Mouse (Mus musculus) heart, embryonic 11.5 days (tissue): ENCODE measurements around the gene Pgls. TPM values are rescaled to one million over a fixed set of nuclear protein-coding genes. Genes with fewer than 3 reads are reported as not detected.

Source experiments
- ATAC-seq: fragments of 200-750 bp; cut with Nextera tagmentation; replicated peaks from 2 replicates; pipeline ENCODE4 v1.8.0; 2017; ENCODE audit warnings: moderate library complexity; ENCODE audit not compliant: insufficient number of reproducible peaks, low FRiP score, low TSS enrichment
- H3K27ac ChIP-seq: fragments of 300-500 bp; sonication (generic); 2 replicates; pipeline ENCODE4 v1.5.1; 2014; ENCODE audit warnings: mild to moderate bottlenecking, low read depth, low read length
- H3K27me3 ChIP-seq: fragments of 300-500 bp; sonication (generic); 2 replicates; pipeline ENCODE4 v1.6.1; 2014; ENCODE audit warnings: mild to moderate bottlenecking, low read length, mixed read lengths; ENCODE audit not compliant: control insufficient read depth, insufficient read depth
- H3K36me3 ChIP-seq: fragments of 300-500 bp; sonication (generic); 2 replicates; pipeline ENCODE4 v1.6.1; 2014; ENCODE audit warnings: mild to moderate bottlenecking, low read length, moderate library complexity, mixed read lengths; ENCODE audit not compliant: control insufficient read depth, insufficient read depth
- H3K4me1 ChIP-seq: fragments of 300-500 bp; sonication (generic); 2 replicates; pipeline ENCODE4 v1.6.1; 2014; ENCODE audit warnings: low read length; ENCODE audit not compliant: control insufficient read depth, insufficient read depth
- H3K4me2 ChIP-seq: fragments of 300-500 bp; sonication (generic); 2 replicates; pipeline ENCODE4 v1.6.1; 2014; ENCODE audit warnings: mild to moderate bottlenecking, moderate library complexity
- H3K4me3 ChIP-seq: fragments of 300-500 bp; sonication (generic); 2 replicates; pipeline ENCODE4 v1.5.1; 2014; ENCODE audit warnings: low read depth, low read length
- H3K9ac ChIP-seq: fragments of 300-500 bp; sonication (generic); 2 replicates; pipeline ENCODE4 v1.6.1; 2014; ENCODE audit warnings: mild to moderate bottlenecking, low read depth, low read length, moderate library complexity
- H3K9me3 ChIP-seq: fragments of 300-500 bp; sonication (generic); replicated peaks from 2 replicates; pipeline ENCODE4 v1.6.1; 2016; ENCODE audit warnings: low read length; ENCODE audit not compliant: control insufficient read depth
- WGBS: fragments of 180-500 bp; shearing (Covaris S2); extraction: QIAGEN DNeasy Blood & Tissue Kit; methylation state at CpG from one replicate; pipeline ENCODE4 v1.1.7; 2014; ENCODE audit not compliant: insufficient replicate concordance; 5-methylcytosine and 5-hydroxymethylcytosine counted together
- polyA plus RNA-seq: library from polyadenylated mRNA; unstranded; fragments of >200 nt; fragmentation: Nextera tagmentation; extraction: Ambion mirVana; gene quantifications from 2 replicates; pipeline ENCODE4 v1.2.1, GENCODE M21; 2014

The Pgls gene
- 184 and 194 TPM in 2 replicates for polyA plus RNA-seq

DNA sequence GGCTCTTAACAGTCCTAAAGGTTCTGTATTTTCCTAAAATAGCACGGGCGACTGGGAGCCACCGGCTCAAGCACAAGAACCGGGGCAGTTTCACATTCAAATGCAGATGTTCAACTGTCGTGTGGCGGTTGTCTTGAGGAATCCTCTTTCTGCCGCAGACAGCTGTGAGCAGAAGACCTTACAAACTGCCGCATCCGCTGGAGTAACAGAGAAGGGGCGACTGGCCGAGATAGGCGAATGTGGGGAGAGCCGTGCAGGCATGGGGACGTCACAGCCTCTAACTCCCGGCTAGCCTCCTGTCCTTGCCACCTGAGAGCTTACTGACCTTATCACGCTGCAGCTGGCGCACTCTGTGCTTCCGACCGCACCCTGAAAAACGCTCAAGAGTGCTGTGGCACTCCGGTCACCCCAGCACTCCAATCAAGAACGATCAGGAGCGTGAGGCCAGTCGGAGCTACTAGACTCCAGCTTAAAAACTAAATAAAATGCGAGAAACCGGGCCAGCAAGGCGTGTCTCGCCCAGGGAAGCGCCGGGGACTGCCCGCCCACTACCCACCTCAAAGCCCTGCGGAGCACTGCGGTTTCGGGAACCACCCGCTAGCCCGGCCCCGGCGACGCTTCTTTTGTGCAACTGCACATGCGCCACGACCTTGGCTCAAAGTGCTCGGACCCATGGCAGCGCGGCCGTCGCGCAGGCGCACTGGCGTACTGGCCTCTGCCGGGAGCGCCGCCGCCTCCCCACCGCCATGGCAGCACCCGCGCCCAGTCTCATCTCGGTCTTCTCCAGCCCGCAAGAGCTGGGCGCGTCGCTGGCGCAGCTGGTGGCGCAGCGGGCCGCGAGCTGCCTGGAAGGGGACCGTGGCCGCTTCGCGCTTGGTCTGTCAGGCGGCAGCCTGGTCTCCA lies at the start of gene Pgls:
TSS of gene Pgls (plus strand) at position 706 of the 903 bp plus-strand sequence.
- no peaks in the 10 kb centered on the region for H3K36me3 ChIP-seq
- no peaks in the 10 kb centered on the region for H3K9me3 ChIP-seq
- H3K4me1 ChIP-seq = peaks cover 14% of the 10 kb centered on the region
- peak within 1 kb of the TSS; percentile 98 for H3K27ac ChIP-seq
- peak within 1 kb of the TSS; percentile 91 for H3K9ac ChIP-seq
- peak within 1 kb of the TSS; percentile 85 for H3K4me3 ChIP-seq
- H3K4me2 ChIP-seq = peak within 1 kb of the TSS; percentile 90
- H3K27me3 ChIP-seq = no peaks in the 10 kb centered on the region
- ATAC-seq = peak; percentile 84
- under 1% methylated on average over 71 of the region's 71 CpGs for WGBS

GRCm38 (mm10) chr8:71542632-71543343 lies 49.2 kb upstream of the Pgls start, which contains the start of gene Mvb12a:
TSS of gene Mvb12a (plus strand) at chr8:71542922.
- Histone ChIP-seq H3K4me1 (0 out of 2 replicates have a peak, but pooled peaks cover 6% of the 10 kb centered on the region), H3K36me3 (peaks cover 8% of the 10 kb centered on the region), H3K9ac (peak within 1 kb of the TSS; percentile 72), H3K9me3 (no peaks in the 10 kb centered on the region), H3K4me3 (peak within 1 kb of the TSS; percentile 80), H3K27me3 (no peaks in the 10 kb centered on the region), H3K4me2 (peak within 1 kb of the TSS; percentile 85), H3K27ac (no peak within 1 kb of the TSS)
- peak; percentile 93 for ATAC-seq
- under 1% methylated on average over 55 of the region's 55 CpGs for WGBS

DNA sequence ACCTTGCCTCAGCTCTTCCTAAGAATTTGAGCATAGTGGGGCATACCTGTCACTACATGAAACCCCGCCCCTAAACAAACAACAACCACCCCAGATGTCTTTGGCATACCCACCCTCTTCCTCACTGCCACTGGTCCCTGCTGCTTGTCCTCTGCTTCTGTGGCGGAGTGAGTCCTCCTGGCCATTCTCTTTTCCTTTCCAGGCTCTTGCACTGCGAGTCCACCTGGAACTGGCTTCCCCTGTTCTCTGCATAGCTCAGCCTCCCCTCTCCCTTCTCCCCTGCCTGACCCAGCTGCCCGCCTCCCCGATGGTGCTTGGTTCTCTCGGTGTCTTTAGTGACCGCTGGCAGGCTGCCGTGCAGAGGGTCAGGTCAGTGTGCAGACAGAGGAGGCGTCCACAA lies 48.2 kb upstream of the Pgls start:
- ATAC-seq = no peak
- WGBS = 86% methylated on average over 9 of the region's 9 CpGs

DNA sequence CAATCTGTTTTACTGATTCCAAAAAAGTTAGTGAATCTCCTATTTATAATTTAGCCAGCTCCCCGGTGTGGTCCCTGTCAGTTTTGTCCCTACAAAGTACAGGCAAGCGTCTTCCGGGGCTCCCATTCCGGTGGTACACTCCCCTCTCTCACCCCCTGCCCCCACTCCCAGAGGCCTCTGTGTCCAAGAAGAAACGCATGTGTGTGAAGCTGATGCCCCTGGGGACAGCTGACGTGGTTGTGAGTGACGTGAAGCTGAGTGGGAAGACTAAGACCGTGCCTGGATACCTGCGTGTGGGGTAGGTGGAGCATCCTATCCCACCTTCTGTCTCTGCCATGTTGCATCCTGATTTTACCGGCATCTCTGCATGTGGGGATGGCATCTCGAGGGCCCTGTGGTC lies 46.9 kb upstream of the Pgls start:
- ATAC-seq = no peak
- WGBS = 94% methylated on average over 11 of the region's 11 CpGs
- H3K27ac ChIP-seq = no peak overlapping the region
- no peak overlapping the region for H3K4me2 ChIP-seq
- H3K9me3 ChIP-seq = no peaks in the 10 kb centered on the region
- H3K27me3 ChIP-seq = no peaks in the 10 kb centered on the region
- H3K36me3 ChIP-seq = peaks cover 11% of the 10 kb centered on the region
- no peak overlapping the region for H3K4me3 ChIP-seq
- no peak overlapping the region for H3K9ac ChIP-seq
- 0 out of 2 replicates have a peak, but pooled peaks cover 6% of the 10 kb centered on the region for H3K4me1 ChIP-seq

More for the DNA sequence above, 48.2 kb upstream of the Pgls start:
- H3K36me3 ChIP-seq = peaks cover 11% of the 10 kb centered on the region
- H3K9ac ChIP-seq = peak overlapping the region; percentile 72; the same call in 1 of the 2 replicates
- peak overlapping the region; percentile 80 for H3K4me3 ChIP-seq
- no peaks in the 10 kb centered on the region for H3K27me3 ChIP-seq
- no peaks in the 10 kb centered on the region for H3K9me3 ChIP-seq
- H3K4me1 ChIP-seq = 0 out of 2 replicates have a peak, but pooled peaks cover 6% of the 10 kb centered on the region
- H3K4me2 ChIP-seq = peak overlapping the region; percentile 85
- no peak overlapping the region for H3K27ac ChIP-seq

- ATAC-seq = no peak
- H3K4me2 ChIP-seq = no peak overlapping the region
- H3K9ac ChIP-seq = no peak overlapping the region
- no peak overlapping the region for H3K27ac ChIP-seq
- no peaks in the 10 kb centered on the region for H3K9me3 ChIP-seq
- no peak overlapping the region for H3K4me3 ChIP-seq
- no peaks in the 10 kb centered on the region for H3K27me3 ChIP-seq
- 0 out of 2 replicates have a peak, but pooled peaks cover 10% of the 10 kb centered on the region for H3K4me1 ChIP-seq
- WGBS = 84% methylated on average over 7 of the region's 7 CpGs
- peaks cover 11% of the 10 kb centered on the region for H3K36me3 ChIP-seq
These were observed 44.4 kb upstream of the Pgls start for GRCm38 (mm10) chr8:71547590-71547989.

DNA sequence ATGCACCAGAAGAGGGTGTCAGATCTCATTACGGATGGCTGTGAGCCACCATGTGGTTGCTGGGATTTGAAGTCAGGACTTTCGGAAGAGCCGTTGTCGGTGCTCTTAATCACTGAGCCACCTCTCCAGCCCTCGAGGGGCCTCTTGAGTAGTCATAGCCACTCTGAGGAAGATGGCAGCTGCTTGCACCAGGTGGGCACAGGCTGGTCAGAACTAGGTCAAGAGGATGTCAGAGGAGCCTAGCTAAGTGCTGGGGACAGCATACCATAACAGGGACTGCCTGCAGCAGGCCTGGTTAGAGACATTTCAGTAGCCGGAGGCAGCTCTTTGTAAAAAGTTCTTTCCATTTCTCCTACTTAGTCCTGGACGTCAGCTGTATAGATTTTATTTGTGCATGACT lies 41.2 kb upstream of the Pgls start:
- H3K27ac ChIP-seq = no peak overlapping the region
- no peak overlapping the region for H3K4me2 ChIP-seq
- peaks cover 4% of the 10 kb centered on the region; the same call in 1 of the 2 replicates for H3K27me3 ChIP-seq
- H3K4me1 ChIP-seq = 0 out of 2 replicates have a peak, but pooled peaks cover 5% of the 10 kb centered on the region
- no peaks in the 10 kb centered on the region for H3K9me3 ChIP-seq
- no peak overlapping the region for H3K4me3 ChIP-seq
- no peak overlapping the region for H3K9ac ChIP-seq
- WGBS = 72% methylated on average over 7 of the region's 7 CpGs
- ATAC-seq = no peak
- H3K36me3 ChIP-seq = peaks cover 8% of the 10 kb centered on the region

- 0 out of 2 replicates have a peak, but pooled peaks cover 5% of the 10 kb centered on the region for H3K4me1 ChIP-seq
- ATAC-seq = no peak
- H3K27me3 ChIP-seq = peaks cover 18% of the 10 kb centered on the region
- peaks cover 3% of the 10 kb centered on the region for H3K36me3 ChIP-seq
- H3K9me3 ChIP-seq = no peaks in the 10 kb centered on the region
- H3K4me3 ChIP-seq = no peak overlapping the region
- H3K4me2 ChIP-seq = no peak overlapping the region
- 51% methylated on average over 6 of the region's 6 CpGs for WGBS
- H3K27ac ChIP-seq = no peak overlapping the region
- no peak overlapping the region for H3K9ac ChIP-seq
These were observed 39.2 kb upstream of the Pgls start for GRCm38 (mm10) chr8:71552770-71553169.

DNA sequence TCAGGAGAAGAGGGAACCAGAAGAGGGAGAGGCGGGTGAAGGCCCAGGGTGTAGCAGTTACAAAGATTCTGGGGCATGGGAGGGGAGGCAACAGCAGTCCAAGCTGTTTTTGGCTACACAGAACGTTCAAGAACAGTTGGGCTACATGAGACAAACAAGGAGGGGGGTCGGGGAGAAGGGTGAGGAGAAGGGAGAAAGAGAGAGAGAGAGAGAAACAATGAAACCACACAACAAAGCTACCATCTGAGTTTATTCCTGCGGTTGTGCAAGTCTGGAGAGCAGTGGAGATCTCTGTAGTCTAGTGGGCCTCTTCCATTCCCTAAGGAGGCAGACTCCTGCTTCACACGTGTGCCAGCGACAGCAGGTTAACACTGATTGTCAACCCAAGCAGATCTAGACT lies 38.0 kb upstream of the Pgls start:
- H3K4me2 ChIP-seq = no peak overlapping the region
- H3K9me3 ChIP-seq = no peaks in the 10 kb centered on the region
- no peak overlapping the region for H3K27ac ChIP-seq
- no peak for ATAC-seq
- 84% methylated on average over 6 of the region's 6 CpGs for WGBS
- H3K4me3 ChIP-seq = no peak overlapping the region
- H3K4me1 ChIP-seq = peaks cover 12% of the 10 kb centered on the region
- no peak overlapping the region for H3K9ac ChIP-seq
- H3K36me3 ChIP-seq = no peaks in the 10 kb centered on the region
- H3K27me3 ChIP-seq = peaks cover 31% of the 10 kb centered on the region
